Mouse (Mus musculus) embryonic fibroblast, embryonic 13.5 days (primary cell): ENCODE data around the gene Asgr2.

ENCODE experiments used
- CTCF ChIP-seq: IDR thresholded peaks from 2 replicates; pipeline ENCODE4 v1.5.1; 2011; ENCODE audit warnings: mild to moderate bottlenecking, control low read depth, low read length, moderate library complexity, borderline replicate concordance; ENCODE audit not compliant: insufficient read depth
- POLR2A ChIP-seq: IDR thresholded peaks from 2 replicates; pipeline ENCODE4 v1.6.1; 2011; ENCODE audit warnings: low read depth, mild to moderate bottlenecking, control low read depth, low read length, moderate library complexity

GRCm38 (mm10) chr11:70066701-70067100 is 25.7 kb upstream of the Asgr2 start:
- no peak for TF ChIP-seq CTCF
- TF ChIP-seq POLR2A, result no peak
